Mouse (Mus musculus) thymus, postnatal 14 days (tissue): ENCODE measurements around the gene Sox13.
A peak's percentile ranks its signal among the peaks of the same experiment; 100 is the strongest.
"Not testable (repeated sequence)": the region's sequence is repeated elsewhere in the genome, so short reads cannot be mapped to it uniquely, and the experiment has no call there.

Experiments
- DNase-seq: peaks from one replicate; pipeline ENCODE4 v3.0.0; 2021

The Sox13 gene

DNA sequence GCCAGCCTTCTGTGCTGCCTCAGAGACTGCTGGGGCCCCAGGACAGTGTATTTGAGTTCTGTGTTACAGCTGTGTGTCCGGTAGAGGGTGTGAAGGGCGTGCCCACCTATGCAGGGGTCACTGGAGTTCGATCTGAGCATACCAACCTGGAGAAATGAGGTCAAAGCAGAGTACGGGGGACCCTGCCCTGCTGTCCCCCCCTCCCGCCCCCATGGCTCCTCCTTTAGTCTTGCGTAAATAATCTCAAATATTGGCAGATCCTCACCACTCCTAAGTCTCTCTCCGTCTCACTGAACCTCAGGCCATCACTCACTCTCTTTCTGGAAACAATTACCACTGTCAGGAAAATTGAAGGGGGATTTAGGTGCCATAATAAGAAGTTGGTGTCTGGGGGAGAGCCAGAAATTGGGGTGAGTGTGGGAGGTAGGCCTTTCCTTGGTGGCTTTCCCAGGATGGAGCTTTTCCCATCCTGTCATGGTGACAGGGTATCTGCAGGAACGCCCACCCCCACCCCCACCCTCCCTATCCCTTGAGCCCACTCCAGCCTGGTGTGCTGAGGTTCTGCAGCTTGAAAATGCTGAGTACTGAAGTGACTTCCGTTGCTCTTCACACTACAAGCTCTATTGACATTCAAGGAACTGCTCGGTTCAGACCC, 57.1 kb downstream of the Sox13 start:
- DNase-seq = no peak

- DNase-seq = no peak
Observed at GRCm38 (mm10) chr1:133364890-133365289, 59.3 kb downstream of the Sox13 start.

GRCm38 (mm10) chr1:133364022-133364630, 60.1 kb downstream of the Sox13 start:
- no peak for DNase-seq

GRCm38 (mm10) chr1:133363276-133364021, 60.7 kb downstream of the Sox13 start, which contains the start of gene Etnk2:
Etnk2 (plus strand) TSS chr1:133363572.
- peak; percentile 65 for DNase-seq

GRCm38 (mm10) chr1:133362103-133362502, 62.1 kb downstream of the Sox13 start:
- no peak for DNase-seq

GRCm38 (mm10) chr1:133361006-133361405, 63.2 kb downstream of the Sox13 start:
- no peak for DNase-seq

GRCm38 (mm10) chr1:133356330-133356729, 67.8 kb downstream of the Sox13 start:
- DNase-seq = no peak

GRCm38 (mm10) chr1:133355912-133356311, 68.3 kb downstream of the Sox13 start:
- DNase-seq = no peak

GRCm38 (mm10) chr1:133355469-133355868, 68.7 kb downstream of the Sox13 start:
- DNase-seq = no peak

DNA sequence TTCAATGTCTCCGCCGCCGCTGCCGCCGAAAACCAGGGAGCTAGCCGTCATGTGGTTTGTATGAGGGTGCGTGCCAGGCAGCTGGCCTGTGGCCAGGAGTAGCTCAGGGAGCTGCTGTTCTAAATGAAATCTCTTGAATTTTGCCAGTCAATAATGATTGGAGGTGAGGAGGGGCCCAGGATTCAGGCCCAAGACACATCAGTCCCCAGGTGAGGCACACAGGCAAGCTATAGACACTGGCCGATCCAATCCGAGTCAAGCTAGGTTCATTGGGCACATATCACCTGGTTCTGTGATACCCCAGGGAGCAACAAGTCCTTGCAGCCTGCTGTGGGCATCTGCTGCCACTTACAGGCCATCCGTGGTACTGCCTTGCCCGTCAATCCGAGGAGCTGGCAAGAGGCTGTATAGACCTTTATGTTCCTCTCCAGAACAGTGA, 70.8 kb downstream of the Sox13 start:
- DNase-seq = peak; percentile 82

GRCm38 (mm10) chr1:133351762-133352161, 72.4 kb downstream of the Sox13 start:
- no peak for DNase-seq

- no peak for DNase-seq
Observed at GRCm38 (mm10) chr1:133350210-133350609, 74.0 kb downstream of the Sox13 start, which contains the start of gene Ren1. Ren1 (plus strand) TSS chr1:133350510.

DNA sequence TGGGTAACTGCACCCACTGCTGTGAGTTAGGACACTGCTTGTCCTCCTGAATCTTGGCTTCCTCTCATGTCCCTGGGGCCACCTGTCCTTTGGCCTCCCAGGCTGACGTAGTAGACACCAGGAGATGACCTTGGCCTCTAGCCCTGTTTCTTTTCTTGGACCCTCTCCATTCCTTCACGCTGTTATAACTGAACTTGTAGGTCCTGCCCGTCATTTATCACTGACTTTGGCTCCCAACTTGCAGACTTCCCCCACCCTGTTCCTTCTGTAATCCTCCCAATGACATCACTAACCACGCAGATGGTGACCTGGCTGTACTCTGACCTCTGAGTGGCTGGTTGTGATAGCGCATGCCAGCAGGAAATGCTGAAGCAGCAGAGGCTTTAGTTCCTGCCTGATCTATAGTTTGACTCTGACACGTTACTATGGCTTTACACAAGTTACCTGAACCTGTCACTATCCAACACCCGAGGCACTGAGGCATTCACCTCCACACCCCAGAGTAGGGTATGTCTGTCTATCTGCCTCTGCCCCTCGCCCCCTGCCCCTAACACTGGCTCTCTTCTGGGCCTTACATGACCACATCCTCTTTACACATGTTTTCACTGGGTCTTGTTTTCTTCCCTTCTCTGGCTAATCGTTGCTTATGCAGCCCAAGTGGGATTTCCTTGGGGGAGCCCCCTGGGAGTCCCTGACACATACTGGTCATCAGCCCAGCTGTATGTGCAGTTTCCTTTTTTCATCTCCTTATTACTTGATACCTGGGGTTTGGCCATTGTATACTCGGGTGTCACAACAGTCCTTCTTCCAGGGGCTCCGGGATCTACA, 76.3 kb downstream of the Sox13 start:
- no peak for DNase-seq

GRCm38 (mm10) chr1:133347226-133347625, 77.0 kb downstream of the Sox13 start:
- no peak for DNase-seq

DNA sequence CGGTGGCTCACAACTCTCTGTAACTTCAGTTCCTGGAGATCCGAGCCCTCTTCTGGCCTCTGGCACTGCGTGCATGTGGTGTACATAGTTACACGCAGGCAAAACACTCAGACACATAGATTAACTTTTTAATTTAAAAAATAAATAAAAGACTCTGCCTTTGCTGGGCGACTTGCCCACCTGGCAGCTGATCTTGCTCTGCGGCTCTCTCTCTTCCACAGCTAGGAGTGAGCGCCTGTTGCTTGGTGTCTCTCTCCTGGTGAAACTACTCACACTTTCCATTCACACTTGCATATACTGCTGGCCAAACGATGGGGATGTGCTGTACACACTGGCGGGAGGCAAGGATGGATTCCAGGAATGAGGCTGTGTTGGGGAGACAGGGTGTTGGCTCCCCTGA, 77.6 kb downstream of the Sox13 start:
- DNase-seq = no peak

- no peak for DNase-seq
Observed at GRCm38 (mm10) chr1:133344357-133344756, 79.8 kb downstream of the Sox13 start.

DNA sequence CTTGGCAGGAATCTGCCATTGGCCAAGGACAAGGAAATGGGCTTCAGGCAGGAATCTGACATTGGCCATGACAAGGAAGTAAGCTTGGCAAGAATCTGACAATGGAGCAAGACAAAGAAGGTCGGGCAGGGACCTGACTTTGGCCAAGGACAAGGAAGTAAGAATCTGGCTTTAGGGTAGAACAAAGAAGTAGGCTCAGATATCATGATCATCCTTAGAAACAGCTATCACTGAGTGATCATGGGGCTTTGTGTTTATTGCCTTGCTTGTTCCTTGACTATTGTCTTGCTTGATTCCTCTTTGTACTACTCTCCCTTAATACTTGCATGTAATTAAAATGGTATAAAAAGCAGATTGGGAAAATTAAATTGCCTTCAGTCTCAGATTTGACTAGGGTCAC, 83.8 kb downstream of the Sox13 start:
- DNase-seq = not testable (repeated sequence)

DNA sequence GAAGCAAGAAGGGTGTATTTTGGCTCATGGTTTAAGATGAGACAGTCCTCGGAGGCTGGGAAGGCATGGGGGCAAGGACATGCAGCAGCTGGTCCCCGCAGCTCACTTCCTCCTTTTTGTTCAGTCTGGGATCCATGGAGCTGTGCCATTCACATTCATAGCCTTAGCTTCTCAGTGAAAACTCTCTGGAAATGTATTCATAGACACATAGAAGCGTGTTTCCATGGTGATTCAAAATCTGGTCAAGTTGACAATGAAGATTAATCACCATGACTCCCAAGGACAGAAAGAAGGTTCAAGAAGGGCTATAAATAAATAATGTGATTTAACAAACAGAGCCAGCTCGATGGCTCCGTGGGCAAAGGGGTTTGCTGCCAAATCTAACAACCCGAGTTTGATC, 90.2 kb downstream of the Sox13 start:
- no peak for DNase-seq

- DNase-seq = no peak
Observed at GRCm38 (mm10) chr1:133332656-133333430, 91.3 kb downstream of the Sox13 start.
